Mouse (Mus musculus) embryonic facial prominence, embryonic 14.5 days (tissue): Measurements from ENCODE around the gene Rflnb. TPM values are rescaled to one million over a fixed set of nuclear protein-coding genes. Genes with fewer than 3 reads are reported as not detected.

Experiments
- ATAC-seq: fragments of 200-750 bp; cut with Nextera tagmentation; 2 replicates; pipeline ENCODE4 v1.8.0; 2017; ENCODE audit warnings: low read depth, moderate number of reproducible peaks, moderate TSS enrichment
- DNase-seq: peaks from one replicate; pipeline ENCODE4 v3.0.0-alpha.2; 2015; ENCODE audit warnings: low spot score
- H3K27ac ChIP-seq: fragments of 300-500 bp; sonication (generic); replicated peaks from 2 replicates; pipeline ENCODE4 v1.5.1; 2014; ENCODE audit warnings: low read depth, mild to moderate bottlenecking, low read length, moderate library complexity
- H3K27me3 ChIP-seq: fragments of 300-500 bp; sonication (generic); replicated peaks from 2 replicates; pipeline ENCODE4 v1.6.1; 2014; ENCODE audit warnings: low read length; ENCODE audit not compliant: control insufficient read depth, insufficient read depth
- H3K36me3 ChIP-seq: fragments of 300-500 bp; sonication (generic); 2 replicates; pipeline ENCODE4 v1.6.1; 2014; ENCODE audit warnings: low read length, mixed read lengths; ENCODE audit not compliant: control insufficient read depth, insufficient read depth
- H3K4me1 ChIP-seq: fragments of 300-500 bp; sonication (generic); 2 replicates; pipeline ENCODE4 v1.6.1; 2014; ENCODE audit warnings: antibody characterized with exemption, low read length; ENCODE audit not compliant: control insufficient read depth, insufficient read depth
- H3K4me2 ChIP-seq: fragments of 300-500 bp; sonication (generic); 2 replicates; pipeline ENCODE4 v1.6.1; 2014; ENCODE audit warnings: low read depth, mild to moderate bottlenecking, low read length, moderate library complexity, mixed read lengths
- H3K4me3 ChIP-seq: fragments of 300-500 bp; sonication (generic); 2 replicates; pipeline ENCODE4 v1.5.1; 2014; ENCODE audit warnings: low read depth, mild to moderate bottlenecking, low read length
- H3K9ac ChIP-seq: fragments of 300-500 bp; sonication (generic); 2 replicates; pipeline ENCODE4 v1.6.1; 2014; ENCODE audit warnings: low read depth, mild to moderate bottlenecking, low read length, moderate library complexity, mixed read lengths
- H3K9me3 ChIP-seq: fragments of 300-500 bp; sonication (generic); 2 replicates; pipeline ENCODE4 v1.6.1; 2016; ENCODE audit warnings: low read length; ENCODE audit not compliant: control insufficient read depth
- WGBS: fragments of 180-500 bp; shearing (Covaris S2); extraction: QIAGEN DNeasy Blood & Tissue Kit; methylation state at CpG from one replicate; pipeline ENCODE4 v1.1.7; 2014; 5-methylcytosine and 5-hydroxymethylcytosine counted together
- polyA plus RNA-seq: library from polyadenylated mRNA; unstranded; fragments of >200 nt; fragmentation: Nextera tagmentation; extraction: Ambion mirVana; gene quantifications from 2 replicates; pipeline ENCODE4 v1.2.1, GENCODE M21; 2014

Gene Rflnb
- 45.3 and 45.6 TPM in 2 replicates for polyA plus RNA-seq

- H3K4me2 ChIP-seq: peak within 1 kb of the TSS; percentile 89
- DNase-seq: peak; percentile 89
- H3K4me1 ChIP-seq: peaks cover 17% of the 10 kb centered on the region
- no peaks in the 10 kb centered on the region for H3K27me3 ChIP-seq
- peak within 1 kb of the TSS; percentile 84 for H3K4me3 ChIP-seq
- peak within 1 kb of the TSS; percentile 77 for H3K27ac ChIP-seq
- H3K36me3 ChIP-seq: peaks cover 17% of the 10 kb centered on the region; the same call in 1 of the 2 replicates
- WGBS: 0% methylated on average over 13 of the region's 112 CpGs
- peak; percentile 92 for ATAC-seq
- peak within 1 kb of the TSS; percentile 85 for H3K9ac ChIP-seq
- no peaks in the 10 kb centered on the region for H3K9me3 ChIP-seq
Measured at GRCm38 (mm10) chr11:76027139-76028071, at the start of gene Rflnb. Gene Rflnb, minus strand, starts transcription at chr11:76027782.

- Histone ChIP-seq H3K4me3 (no peak overlapping the region), H3K27ac (no peak overlapping the region), H3K4me1 (0 out of 2 replicates have a peak, but pooled peaks cover 6% of the 10 kb centered on the region), H3K9ac (no peak overlapping the region), H3K27me3 (no peaks in the 10 kb centered on the region), H3K9me3 (no peaks in the 10 kb centered on the region), H3K36me3 (peaks cover 36% of the 10 kb centered on the region), H3K4me2 (no peak overlapping the region)
- no peak for DNase-seq
- WGBS: 87% methylated on average over 6 of the region's 6 CpGs
- ATAC-seq: no peak
Measured at GRCm38 (mm10) chr11:76077341-76077740, 49.8 kb upstream of the Rflnb start.

GRCm38 (mm10) chr11:76074296-76075093 lies 46.9 kb upstream of the Rflnb start:
- no peak overlapping the region for H3K4me3 ChIP-seq
- H3K27ac ChIP-seq: peak overlapping the region; percentile 52; the same call in 1 of the 2 replicates
- 38% methylated on average over 11 of the region's 11 CpGs for whole genome bisulfite sequencing
- H3K4me2 ChIP-seq: no peak overlapping the region
- no peaks in the 10 kb centered on the region for H3K9me3 ChIP-seq
- peaks cover 17% of the 10 kb centered on the region; the same call in 1 of the 2 replicates for H3K36me3 ChIP-seq
- H3K27me3 ChIP-seq: no peaks in the 10 kb centered on the region
- peak; percentile 84 for DNase-seq
- H3K9ac ChIP-seq: no peak overlapping the region
- ATAC-seq: peak; percentile 89
- 0 out of 2 replicates have a peak, but pooled peaks cover 6% of the 10 kb centered on the region for H3K4me1 ChIP-seq

GRCm38 (mm10) chr11:76069816-76070215 lies 42.2 kb upstream of the Rflnb start:
- H3K9ac ChIP-seq: no peak overlapping the region
- no peaks in the 10 kb centered on the region for H3K27me3 ChIP-seq
- WGBS: 91% methylated on average over 6 of the region's 6 CpGs
- H3K9me3 ChIP-seq: no peaks in the 10 kb centered on the region
- ATAC-seq: no peak
- no peak overlapping the region for H3K27ac ChIP-seq
- no peak overlapping the region for H3K4me3 ChIP-seq
- no peak overlapping the region for H3K4me2 ChIP-seq
- H3K36me3 ChIP-seq: 0 out of 2 replicates have a peak, but pooled peaks cover 11% of the 10 kb centered on the region
- DNase-seq: no peak
- H3K4me1 ChIP-seq: 0 out of 2 replicates have a peak, but pooled peaks cover 6% of the 10 kb centered on the region

GRCm38 (mm10) chr11:76066563-76067156 lies 39.1 kb upstream of the Rflnb start:
- ATAC-seq: no peak
- Histone ChIP-seq H3K36me3 (0 out of 2 replicates have a peak, but pooled peaks cover 4% of the 10 kb centered on the region), H3K9ac (no peak overlapping the region), H3K27ac (no peak overlapping the region), H3K27me3 (no peaks in the 10 kb centered on the region), H3K9me3 (no peaks in the 10 kb centered on the region), H3K4me1 (no peaks in the 10 kb centered on the region), H3K4me2 (no peak overlapping the region), H3K4me3 (no peak overlapping the region)
- WGBS: 84% methylated on average over 15 of the region's 15 CpGs
- DNase-seq: no peak

GRCm38 (mm10) chr11:76065521-76066095 lies 38.0 kb upstream of the Rflnb start:
- peaks cover 9% of the 10 kb centered on the region; the same call in 1 of the 2 replicates for H3K36me3 ChIP-seq
- no peak overlapping the region for H3K4me2 ChIP-seq
- H3K27ac ChIP-seq: no peak overlapping the region
- no peaks in the 10 kb centered on the region for H3K27me3 ChIP-seq
- H3K9ac ChIP-seq: no peak overlapping the region
- WGBS: 58% methylated on average over 9 of the region's 9 CpGs
- H3K4me1 ChIP-seq: 0 out of 2 replicates have a peak, but pooled peaks cover under 1% of the 10 kb centered on the region
- H3K9me3 ChIP-seq: no peaks in the 10 kb centered on the region
- H3K4me3 ChIP-seq: no peak overlapping the region
- DNase-seq (no peak), ATAC-seq (no peak)

- H3K9ac ChIP-seq: no peak overlapping the region
- no peak overlapping the region for H3K4me3 ChIP-seq
- DNase-seq (no peak), ATAC-seq (no peak)
- H3K9me3 ChIP-seq: no peaks in the 10 kb centered on the region
- no peak overlapping the region for H3K4me2 ChIP-seq
- H3K27me3 ChIP-seq: no peaks in the 10 kb centered on the region
- peaks cover 9% of the 10 kb centered on the region; the same call in 1 of the 2 replicates for H3K36me3 ChIP-seq
- H3K27ac ChIP-seq: no peak overlapping the region
- WGBS: 85% methylated on average over 7 of the region's 7 CpGs
- 0 out of 2 replicates have a peak, but pooled peaks cover 6% of the 10 kb centered on the region for H3K4me1 ChIP-seq
Measured at GRCm38 (mm10) chr11:76064411-76064810, 36.8 kb upstream of the Rflnb start.

- Histone ChIP-seq H3K9ac (no peak overlapping the region), H3K4me2 (no peak overlapping the region), H3K27ac (no peak overlapping the region), H3K4me1 (0 out of 2 replicates have a peak, but pooled peaks cover 6% of the 10 kb centered on the region), H3K27me3 (no peaks in the 10 kb centered on the region), H3K9me3 (no peaks in the 10 kb centered on the region), H3K4me3 (no peak overlapping the region), H3K36me3 (peaks cover 5% of the 10 kb centered on the region; the same call in 1 of the 2 replicates)
- no peak for DNase-seq
- 84% methylated on average over 2 of the region's 2 CpGs for WGBS
- ATAC-seq: no peak
Measured at GRCm38 (mm10) chr11:76060906-76061305, 33.3 kb upstream of the Rflnb start.
